20 mouse cellular contexts compared by ENCODE assay signal in the genomic region with DNA sequence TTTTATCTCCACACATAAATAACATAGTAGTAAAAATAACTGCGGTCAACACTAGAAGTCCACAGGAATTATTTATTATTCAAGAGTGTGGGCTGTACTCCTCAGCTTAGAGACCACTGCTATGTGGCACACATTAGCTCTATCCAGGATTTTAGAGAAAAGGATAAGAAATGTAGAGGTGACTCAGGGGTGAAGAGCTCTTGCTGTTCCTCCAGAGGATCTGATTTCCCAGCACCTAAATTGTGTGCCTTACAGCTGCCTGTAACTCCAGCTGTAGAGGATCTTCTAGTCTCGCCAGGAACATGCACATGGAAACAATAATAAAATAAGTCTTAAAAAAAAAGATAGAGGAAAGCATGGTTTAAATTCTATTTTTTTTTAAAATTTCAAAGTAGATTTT.
A peak's percentile ranks its signal among the peaks of the same experiment; 100 is the strongest.
DNase-seq lines count a peak whose midpoint lies in the region; ATAC-seq and TF ChIP-seq lines count a peak whose summit lies in the region.
"Had no signal": no experiment of that assay in that cellular context is flagged by ENCODE, and none has a peak within 500 bp of the region (broad histone marks: within the 10 kb centered on the region; RNA-seq: fewer than 3 reads in every experiment).

No protein-coding gene starts in this region.

- no peak overlapping the region for H3K4me3 ChIP-seq in gastrocnemius, adult 2 months
- H3K4me3 ChIP-seq in intestine, embryonic 16.5 days (ENCODE audit: low read length): no peak overlapping the region
- H3K4me3 ChIP-seq in intestine, postnatal 0 days (ENCODE audit: low read depth, low read length): no peak overlapping the region
- H3K4me3 ChIP-seq in lung, embryonic 15.5 days: no peak overlapping the region
- H3K4me3 ChIP-seq in embryonic fibroblast, embryonic 13.5 days (ENCODE audit: insufficient read depth, low read length): no peak overlapping the region
- H3K4me3 ChIP-seq: embryonic facial prominence, embryonic 13.5 days; forebrain, embryonic 15.5 days; midbrain, embryonic 10.5 days had no signal

- DNase-seq in gastrocnemius, adult 2 months: no peak
- no peak for DNase-seq in gastrocnemius, adult 8-10 months (ENCODE audit: low spot score in 2 of 2)
- no peak for DNase-seq in lung, postnatal 10 days
- DNase-seq: cerebellum, adult 2 months; cerebellum, postnatal 25 days; gastrocnemius, postnatal 14 days; kidney, adult 9 months; left cerebral cortex, postnatal 4 days; right cerebral cortex, adult 18-20 months; right cerebral cortex, postnatal 4 days; thymus, adult 2 months; thymus, postnatal 4 days had no signal

- peak; percentile 42; the same call in 1 of the 2 replicates for ATAC-seq in intestine, embryonic 16.5 days
- ATAC-seq in intestine, postnatal 0 days: no peak
- ATAC-seq in lung, embryonic 15.5 days (ENCODE audit: borderline replicate concordance, extremely low read depth, low FRiP score, low TSS enrichment): no peak
- ATAC-seq: forebrain, embryonic 15.5 days; hindbrain, postnatal 0 days had no signal

- no peaks in the 10 kb centered on the region for H3K27me3 ChIP-seq in intestine, embryonic 16.5 days (replicated peaks; ENCODE audit: control insufficient read depth, insufficient read depth, low read length)
- no peaks in the 10 kb centered on the region for H3K27me3 ChIP-seq in intestine, postnatal 0 days (replicated peaks; ENCODE audit: control insufficient read depth, insufficient read depth, low read length)
- no peaks in the 10 kb centered on the region for H3K27me3 ChIP-seq in lung, embryonic 15.5 days
- H3K27me3 ChIP-seq: embryonic facial prominence, embryonic 13.5 days; forebrain, embryonic 15.5 days had no signal

- no peak overlapping the region for H3K9ac ChIP-seq in intestine, embryonic 16.5 days (ENCODE audit: low read depth, low read length)
- no peak overlapping the region for H3K9ac ChIP-seq in intestine, postnatal 0 days (ENCODE audit: low read depth, low read length)
- H3K9ac ChIP-seq in lung, embryonic 15.5 days: no peak overlapping the region
- H3K9ac ChIP-seq: embryonic facial prominence, embryonic 13.5 days; forebrain, embryonic 15.5 days had no signal

- H3K27ac ChIP-seq in gastrocnemius, adult 2 months: peak overlapping the region; percentile 87
- no peak overlapping the region for H3K27ac ChIP-seq in intestine, embryonic 16.5 days (ENCODE audit: low read length)
- H3K27ac ChIP-seq in intestine, postnatal 0 days (ENCODE audit: low read depth, low read length): no peak overlapping the region
- peak overlapping the region; percentile 66; the same call in 1 of the 2 replicates for H3K27ac ChIP-seq in lung, embryonic 15.5 days
- peak overlapping the region; percentile 45; the same call in 1 of the 2 replicates for H3K27ac ChIP-seq in embryonic fibroblast, embryonic 13.5 days (ENCODE audit: insufficient read depth, low read length)
- H3K27ac ChIP-seq: forebrain, embryonic 15.5 days; hindbrain, postnatal 0 days; midbrain, embryonic 10.5 days had no signal

- TF ChIP-seq POLR2A in embryonic fibroblast, embryonic 13.5 days (IDR thresholded peaks at IDR 0.05; ENCODE audit: low read depth, low read length): no peak

- TF ChIP-seq CTCF in gastrocnemius, adult 2 months (IDR thresholded peaks at IDR 0.05): no peak
- TF ChIP-seq CTCF in intestine, postnatal 0 days (IDR thresholded peaks at IDR 0.05; ENCODE audit: low read depth): no peak
- no peak for TF ChIP-seq CTCF in embryonic fibroblast, embryonic 13.5 days (IDR thresholded peaks at IDR 0.05; ENCODE audit: borderline replicate concordance, insufficient read depth, low read length)

- no peak overlapping the region for H3K4me2 ChIP-seq in intestine, embryonic 16.5 days (ENCODE audit: low read depth, low read length)
- no peak overlapping the region for H3K4me2 ChIP-seq in intestine, postnatal 0 days (replicated peaks; ENCODE audit: low read depth)
- no peak overlapping the region for H3K4me2 ChIP-seq in lung, embryonic 15.5 days
- H3K4me2 ChIP-seq: embryonic facial prominence, embryonic 13.5 days; forebrain, embryonic 15.5 days had no signal

- intact Hi-C loops in gastrocnemius, adult 2 months (cut with DNase I): loop anchor here (5.0 kb wide), 1 partner anchor 73 kb away; no protein-coding TSS in a partner anchor

- 72% methylated on average over 2 of the region's 2 CpGs for WGBS in intestine, embryonic 16.5 days
- WGBS in intestine, postnatal 0 days: 83% methylated on average over 2 of the region's 2 CpGs
- WGBS in lung, embryonic 15.5 days: 70% methylated on average over 2 of the region's 2 CpGs

- H3K9me3 ChIP-seq in intestine, embryonic 16.5 days (ENCODE audit: control insufficient read depth, low read length): no peaks in the 10 kb centered on the region
- H3K9me3 ChIP-seq in intestine, postnatal 0 days (ENCODE audit: control insufficient read depth): peaks cover 6% of the 10 kb centered on the region; the same call in 1 of the 2 replicates
- H3K9me3 ChIP-seq in lung, embryonic 15.5 days: no peaks in the 10 kb centered on the region
- H3K9me3 ChIP-seq: embryonic facial prominence, embryonic 13.5 days; forebrain, embryonic 15.5 days had no signal

- no peaks in the 10 kb centered on the region for H3K4me1 ChIP-seq in intestine, embryonic 16.5 days (ENCODE audit: control insufficient read depth, insufficient read depth, low read length)
- H3K4me1 ChIP-seq in intestine, postnatal 0 days (replicated peaks; ENCODE audit: control insufficient read depth, insufficient read depth, low read length): no peaks in the 10 kb centered on the region
- H3K4me1 ChIP-seq in lung, embryonic 15.5 days: peaks cover 4% of the 10 kb centered on the region; the same call in 1 of the 2 replicates
- H3K4me1 ChIP-seq in embryonic fibroblast, embryonic 13.5 days (ENCODE audit: control insufficient read depth, insufficient read depth, low read length): no peaks in the 10 kb centered on the region
- H3K4me1 ChIP-seq: forebrain, embryonic 15.5 days; midbrain, embryonic 10.5 days had no signal

- no peaks in the 10 kb centered on the region for H3K36me3 ChIP-seq in intestine, embryonic 16.5 days (ENCODE audit: control insufficient read depth, insufficient read depth, low read length)
- H3K36me3 ChIP-seq in intestine, postnatal 0 days (ENCODE audit: control insufficient read depth, insufficient read depth): no peaks in the 10 kb centered on the region
- no peaks in the 10 kb centered on the region for H3K36me3 ChIP-seq in lung, embryonic 15.5 days
- H3K36me3 ChIP-seq: embryonic facial prominence, embryonic 13.5 days; forebrain, embryonic 15.5 days; midbrain, embryonic 10.5 days had no signal

Comparison
In these comparisons a context has a peak if more than half of its experiments do, and no peak if none do; other contexts are left out.
1. H3K27ac ChIP-seq: peak in gastrocnemius, adult 2 months (single experiment), lung, embryonic 15.5 days (single experiment) and embryonic fibroblast, embryonic 13.5 days (single experiment); none in intestine, embryonic 16.5 days (single experiment) and intestine, postnatal 0 days (single experiment).